Mouse (Mus musculus) stomach, postnatal 0 days (tissue): ENCODE results near the gene Zfp383. TPM values are rescaled to one million over a fixed set of nuclear protein-coding genes. Genes with fewer than 3 reads are reported as not detected.
"Not testable (repeated sequence)": the region's sequence is repeated elsewhere in the genome, so short reads cannot be mapped to it uniquely, and the experiment has no call there.

Source experiments
- ATAC-seq: fragments of 200-750 bp; cut with Nextera tagmentation; 2 replicates; pipeline ENCODE4 v1.8.0; 2017; ENCODE audit not compliant: low FRiP score, low TSS enrichment
- DNase-seq: peaks from one replicate; pipeline ENCODE4 v3.0.0-alpha.2; 2016; ENCODE audit warnings: low spot score
- H3K27ac ChIP-seq: fragments of 300-500 bp; sonication (generic); replicated peaks from 2 replicates; pipeline ENCODE4 v1.5.1; 2014; ENCODE audit warnings: mild to moderate bottlenecking, control low read depth
- H3K27me3 ChIP-seq: fragments of 300-500 bp; sonication (generic); 2 replicates; pipeline ENCODE4 v1.6.1; 2014; ENCODE audit warnings: low read length; ENCODE audit not compliant: control insufficient read depth, insufficient read depth
- H3K36me3 ChIP-seq: fragments of 300-500 bp; sonication (generic); 2 replicates; pipeline ENCODE4 v1.6.1; 2014; ENCODE audit warnings: low read length, mixed read lengths; ENCODE audit not compliant: control insufficient read depth, insufficient read depth
- H3K4me1 ChIP-seq: fragments of 300-500 bp; sonication (generic); replicated peaks from 2 replicates; pipeline ENCODE4 v1.6.1; 2014; ENCODE audit warnings: antibody characterized with exemption; ENCODE audit not compliant: control insufficient read depth, insufficient read depth
- H3K4me2 ChIP-seq: fragments of 300-500 bp; sonication (generic); replicated peaks from 2 replicates; pipeline ENCODE4 v1.6.1; 2014; ENCODE audit warnings: low read depth, mild to moderate bottlenecking, control low read depth, moderate library complexity
- H3K4me3 ChIP-seq: fragments of 300-500 bp; sonication (generic); 2 replicates; pipeline ENCODE4 v1.5.1; 2014; ENCODE audit warnings: low read depth, low read length, control low read depth
- H3K9ac ChIP-seq: fragments of 300-500 bp; sonication (generic); 2 replicates; pipeline ENCODE4 v1.6.1; 2014; ENCODE audit warnings: mild to moderate bottlenecking, low read length, control low read depth, mixed read lengths
- H3K9me3 ChIP-seq: fragments of 300-500 bp; sonication (generic); 2 replicates; pipeline ENCODE4 v1.6.1; 2016; ENCODE audit warnings: low read length; ENCODE audit not compliant: control insufficient read depth
- CTCF ChIP-seq: IDR thresholded peaks from 2 replicates; pipeline ENCODE4 v1.5.1; 2016; ENCODE audit warnings: antibody characterized with exemption, low read depth, mild to moderate bottlenecking, moderate library complexity
- EP300 ChIP-seq: optimal IDR thresholded peaks from 2 replicates; pipeline ENCODE3; 2016; ENCODE audit warnings: antibody characterized with exemption
- WGBS: fragments of 180-500 bp; shearing (Covaris S2); extraction: QIAGEN DNeasy Blood & Tissue Kit; methylation state at CpG from one replicate; pipeline ENCODE4 v1.1.7; 2014; 5-methylcytosine and 5-hydroxymethylcytosine counted together
- microRNA-seq: library from miRNA; unstranded; fragments of <30 nt; microRNA quantifications from one replicate; pipeline ENCODE4, GENCODE M21; 2016
- polyA plus RNA-seq: library from polyadenylated mRNA; unstranded; fragments of >200 nt; fragmentation: Nextera tagmentation; extraction: Ambion mirVana; gene quantifications from 2 replicates; pipeline ENCODE4 v1.2.1, GENCODE M21; 2015

Gene Zfp383
- polyA plus RNA-seq, 1 experiment from 2014 or later = 2.2 TPM

DNA sequence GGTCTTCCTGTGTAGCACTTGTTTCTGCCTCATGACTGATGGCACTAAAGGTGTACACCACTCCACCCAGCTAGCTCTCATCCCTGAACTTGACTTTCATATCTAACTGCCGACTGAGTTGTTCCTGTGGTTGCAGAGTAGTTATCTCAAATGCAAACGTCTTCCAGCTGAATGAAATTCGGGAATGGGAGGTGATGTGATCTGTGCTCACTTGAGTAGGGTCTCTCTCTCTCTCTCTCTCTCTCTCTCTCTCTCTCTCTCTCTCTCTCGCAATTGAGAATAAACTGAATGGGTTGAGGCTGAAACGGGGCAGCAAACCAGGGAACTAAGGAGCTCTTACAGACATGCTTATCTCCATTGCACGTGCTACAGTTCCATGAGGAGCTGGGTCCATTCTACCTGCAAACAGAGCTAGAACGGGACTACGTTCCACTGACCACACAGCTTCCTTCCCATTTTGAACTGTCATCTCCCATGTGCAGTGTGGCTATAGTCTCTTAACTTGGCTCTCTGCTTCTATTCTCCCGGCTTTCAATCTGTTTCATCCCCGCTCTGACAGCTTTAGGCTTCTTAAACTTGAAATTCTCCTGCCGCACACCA is 50.2 kb downstream of the Zfp383 start:
- Histone ChIP-seq H3K9ac (no peak overlapping the region), H3K9me3 (no peaks in the 10 kb centered on the region), H3K4me2 (no peak overlapping the region), H3K27ac (no peak overlapping the region), H3K27me3 (no peaks in the 10 kb centered on the region), H3K36me3 (no peaks in the 10 kb centered on the region), H3K4me3 (no peak overlapping the region), H3K4me1 (no peaks in the 10 kb centered on the region)
- TF ChIP-seq CTCF = no peak
- no peak for TF ChIP-seq EP300
- 80% methylated on average over 11 of the region's 11 CpGs for WGBS
- no peak for DNase-seq
- no peak for ATAC-seq

DNA sequence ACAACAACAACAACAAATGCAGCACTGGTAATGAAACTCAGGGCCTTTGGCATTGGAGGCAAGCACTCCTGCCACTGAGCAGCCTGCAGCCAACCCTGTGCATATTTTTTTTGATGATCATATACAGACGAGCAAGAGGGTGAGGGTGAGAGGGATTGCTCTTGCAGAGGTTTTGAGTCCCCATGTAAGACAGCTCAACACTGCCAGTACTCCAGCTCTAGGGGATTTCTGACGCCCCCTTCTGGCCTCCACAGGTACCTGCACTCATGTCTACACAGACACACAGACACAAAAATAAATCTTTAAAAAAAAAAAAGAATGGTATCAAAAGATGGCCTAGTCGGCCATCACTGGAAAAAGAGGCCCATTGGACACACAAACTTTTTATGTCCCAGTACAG is 51.0 kb downstream of the Zfp383 start:
- Histone ChIP-seq H3K4me2 (no peak overlapping the region), H3K4me3 (no peak overlapping the region), H3K9me3 (no peaks in the 10 kb centered on the region), H3K27me3 (no peaks in the 10 kb centered on the region), H3K4me1 (no peaks in the 10 kb centered on the region), H3K27ac (no peak overlapping the region), H3K36me3 (no peaks in the 10 kb centered on the region), H3K9ac (no peak overlapping the region)
- ATAC-seq = no peak
- DNase-seq = no peak
- WGBS = 49% methylated on average over 3 of the region's 3 CpGs
- TF ChIP-seq EP300 (no peak), CTCF (no peak)

DNA sequence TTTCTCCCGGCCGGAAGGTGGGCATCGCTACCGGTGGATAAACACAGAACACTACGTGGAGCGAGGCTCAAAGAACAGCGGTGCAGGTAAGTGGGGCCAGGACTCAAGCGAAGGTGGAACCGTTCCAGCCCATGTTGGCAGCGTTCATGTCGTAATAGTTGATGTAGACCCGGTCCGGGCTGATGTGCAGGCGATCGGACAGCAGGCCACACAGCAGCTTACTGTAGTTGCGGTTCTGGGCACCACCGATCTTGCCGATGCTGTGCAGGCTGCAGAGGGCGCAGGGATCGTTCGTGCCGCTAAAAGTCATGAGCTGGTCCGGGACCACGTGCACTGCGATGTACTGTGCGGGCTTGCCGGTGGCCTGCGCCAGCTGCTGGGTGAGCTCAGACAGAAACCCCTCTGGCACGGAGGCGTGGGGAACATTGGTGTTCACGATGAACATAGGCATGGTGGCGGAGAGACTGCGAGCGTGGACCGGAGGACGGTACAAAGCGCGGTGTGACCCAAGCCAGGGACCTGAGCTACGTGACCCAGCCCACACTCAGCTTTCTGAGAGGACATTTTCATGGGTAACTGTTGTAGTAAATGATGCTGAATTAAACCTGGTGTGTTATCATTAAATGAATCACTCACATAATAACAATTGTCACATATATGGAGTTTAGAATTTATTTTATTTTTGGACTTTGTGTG is 57.2 kb downstream of the Zfp383 start:
- H3K27me3 ChIP-seq, H3K27ac ChIP-seq, H3K4me1 ChIP-seq, ATAC-seq, H3K4me2 ChIP-seq, H3K4me3 ChIP-seq, DNase-seq, H3K36me3 ChIP-seq, H3K9ac ChIP-seq, H3K9me3 ChIP-seq: not testable (repeated sequence)
- 52% methylated on average over 29 of the region's 39 CpGs for WGBS

Small RNAs within 50 kb of the gene (microRNA-seq; reads per million reads assigned to microRNA genes)
- not detected for gene Mir7668

Other genes starting within 250 kb of the Zfp383 start
- gene Catsperg2, start 181.2 kb upstream of the Zfp383 start, polyA plus RNA-seq = 0.11 TPM in 1 of 2 replicates, not detected in the other
- gene Zfp84, start 139.7 kb upstream of the Zfp383 start, polyA plus RNA-seq = 4.8 and 5.0 TPM in 2 replicates
- gene Zfp30, start 124.2 kb upstream of the Zfp383 start, polyA plus RNA-seq = 2.3 and 2.6 TPM in 2 replicates
- gene Zfp790, start 92.1 kb upstream of the Zfp383 start, polyA plus RNA-seq = 5.3 and 5.4 TPM in 2 replicates
- gene Zfp940, start 54.6 kb upstream of the Zfp383 start, polyA plus RNA-seq = 1.1 and 1.2 TPM in 2 replicates
- gene Zfp420, start 48.2 kb upstream of the Zfp383 start, polyA plus RNA-seq = 2.0 and 2.4 TPM in 2 replicates
- gene Zfp27, start 1.7 kb upstream of the Zfp383 start, polyA plus RNA-seq = 2.9 and 3.4 TPM in 2 replicates
- gene Zfp74, start 45.9 kb downstream of the Zfp383 start, polyA plus RNA-seq = 2.8 and 3.1 TPM in 2 replicates
- gene Zfp568, start 75.7 kb downstream of the Zfp383 start, polyA plus RNA-seq = 3.7 and 5.3 TPM in 2 replicates
- gene Zfp14, start 143.2 kb downstream of the Zfp383 start, polyA plus RNA-seq = 1.6 and 1.8 TPM in 2 replicates
- gene Zfp82, start 164.7 kb downstream of the Zfp383 start, polyA plus RNA-seq = 1.9 and 2.1 TPM in 2 replicates
- 0.36 and 0.38 TPM in 2 replicates for gene Gm26920, start 182.2 kb downstream of the Zfp383 start, polyA plus RNA-seq
- gene Zfp566, start 182.3 kb downstream of the Zfp383 start, polyA plus RNA-seq = 3.4 and 3.8 TPM in 2 replicates
- 44.6 and 44.8 TPM in 2 replicates for gene Zfp260, start 186.6 kb downstream of the Zfp383 start, polyA plus RNA-seq
- gene Zfp382, start 213.7 kb downstream of the Zfp383 start, polyA plus RNA-seq = 2.4 and 3.0 TPM in 2 replicates